Mouse (Mus musculus) lung, postnatal 0 days (tissue): ENCODE data around the gene Pprc1. TPM values are rescaled to one million over a fixed set of nuclear protein-coding genes. Genes with fewer than 3 reads are reported as not detected.

Experiments used
- ATAC-seq: fragments of 200-750 bp; cut with Nextera tagmentation; 2 replicates; pipeline ENCODE4 v1.8.0; 2017; ENCODE audit warnings: moderate library complexity
- DNase-seq: peaks from one replicate; pipeline ENCODE4 v3.0.0-alpha.2; 2016; ENCODE audit warnings: low spot score
- H3K27ac ChIP-seq: fragments of 300-500 bp; sonication (generic); 2 replicates; pipeline ENCODE4 v1.5.1; 2014; ENCODE audit warnings: antibody characterized with exemption, mild to moderate bottlenecking, low read length, mixed read lengths
- H3K27me3 ChIP-seq: fragments of 300-500 bp; sonication (generic); replicated peaks from 2 replicates; pipeline ENCODE4 v1.6.1; 2014; ENCODE audit warnings: low read length, mixed read lengths; ENCODE audit not compliant: insufficient read depth
- H3K36me3 ChIP-seq: fragments of 300-500 bp; sonication (generic); 2 replicates; pipeline ENCODE4 v1.6.1; 2014; ENCODE audit warnings: low read length, mixed read lengths; ENCODE audit not compliant: insufficient read depth
- H3K4me1 ChIP-seq: fragments of 300-500 bp; sonication (generic); 2 replicates; pipeline ENCODE4 v1.6.1; 2014; ENCODE audit warnings: antibody characterized with exemption, low read depth, low read length, mixed read lengths; ENCODE audit not compliant: insufficient read depth
- H3K4me2 ChIP-seq: fragments of 300-500 bp; sonication (generic); replicated peaks from 2 replicates; pipeline ENCODE4 v1.6.1; 2014; ENCODE audit warnings: low read depth, mild to moderate bottlenecking, low read length, moderate library complexity, mixed read lengths
- H3K4me3 ChIP-seq: fragments of 300-500 bp; sonication (generic); 2 replicates; pipeline ENCODE4 v1.5.1; 2014; ENCODE audit warnings: low read depth, low read length
- H3K9ac ChIP-seq: fragments of 300-500 bp; sonication (generic); replicated peaks from 2 replicates; pipeline ENCODE4 v1.6.1; 2014; ENCODE audit warnings: low read depth, mild to moderate bottlenecking
- H3K9me3 ChIP-seq: fragments of 300-500 bp; sonication (generic); 2 replicates; pipeline ENCODE4 v1.6.1; 2016; ENCODE audit warnings: low read length, mixed read lengths
- CTCF ChIP-seq: IDR thresholded peaks from 2 replicates; pipeline ENCODE4 v1.5.1; 2016; ENCODE audit warnings: antibody characterized with exemption, mild to moderate bottlenecking
- EP300 ChIP-seq: IDR thresholded peaks from 2 replicates; pipeline ENCODE4 v1.6.1; 2016; ENCODE audit warnings: antibody characterized with exemption, mild to moderate bottlenecking, control low read depth
- WGBS: fragments of 180-500 bp; shearing (Covaris S2); extraction: QIAGEN DNeasy Blood & Tissue Kit; methylation state at CpG from one replicate; pipeline ENCODE4 v1.1.7; 2014; 5-methylcytosine and 5-hydroxymethylcytosine counted together
- polyA plus RNA-seq: library from polyadenylated mRNA; unstranded; fragments of >200 nt; fragmentation: Nextera tagmentation; extraction: Ambion mirVana; gene quantifications from 2 replicates; pipeline ENCODE4 v1.2.1, GENCODE M21; 2015

Gene Pprc1
- polyA plus RNA-seq, 1 experiment from 2014 or later = 6.0 TPM

DNA sequence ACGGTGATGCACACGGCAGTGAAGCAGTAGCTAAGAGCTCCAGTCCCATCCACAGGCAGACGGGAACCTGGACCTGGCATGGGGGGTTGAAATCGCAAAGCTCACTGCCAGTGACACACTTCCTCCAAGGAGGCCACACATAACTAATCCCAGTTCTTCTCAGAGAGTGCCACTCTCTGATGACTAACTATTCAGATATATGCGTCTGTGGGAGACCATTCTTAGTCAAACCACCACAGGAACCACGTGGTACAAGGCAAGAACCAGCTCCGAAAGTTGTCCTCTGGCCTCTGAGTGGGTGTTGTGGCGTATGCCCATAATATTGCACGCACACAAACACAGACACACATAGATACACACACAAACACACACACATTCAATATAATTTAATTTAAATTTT, 42.4 kb upstream of the Pprc1 start:
- Histone ChIP-seq H3K4me2 (no peak overlapping the region), H3K27me3 (no peaks in the 10 kb centered on the region), H3K36me3 (no peaks in the 10 kb centered on the region), H3K9ac (no peak overlapping the region), H3K27ac (no peak overlapping the region), H3K9me3 (no peaks in the 10 kb centered on the region), H3K4me3 (no peak overlapping the region), H3K4me1 (peaks cover 7% of the 10 kb centered on the region; the same call in 1 of the 2 replicates)
- WGBS = 75% methylated on average over 9 of the region's 9 CpGs
- TF ChIP-seq CTCF (no peak), EP300 (no peak)
- ATAC-seq = no peak
- DNase-seq = no peak

- Histone ChIP-seq H3K27me3 (no peaks in the 10 kb centered on the region), H3K9ac (peak within 1 kb of the TSS; percentile 71), H3K27ac (peak within 1 kb of the TSS; percentile 77), H3K36me3 (no peaks in the 10 kb centered on the region), H3K4me1 (peaks cover 7% of the 10 kb centered on the region; the same call in 1 of the 2 replicates), H3K4me3 (peak within 1 kb of the TSS; percentile 68), H3K4me2 (peak within 1 kb of the TSS; percentile 98), H3K9me3 (no peaks in the 10 kb centered on the region)
- ATAC-seq (peak; percentile 96), DNase-seq (peak; percentile 94)
- WGBS = 2% methylated on average over 68 of the region's 70 CpGs
- TF ChIP-seq CTCF = peak; percentile 21
- no peak for TF ChIP-seq EP300
Observed at GRCm38 (mm10) chr19:46003371-46004226, 41.1 kb upstream of the Pprc1 start, which contains the start of gene Hps6. TSS of gene Hps6 (plus strand) at chr19:46003508.

DNA sequence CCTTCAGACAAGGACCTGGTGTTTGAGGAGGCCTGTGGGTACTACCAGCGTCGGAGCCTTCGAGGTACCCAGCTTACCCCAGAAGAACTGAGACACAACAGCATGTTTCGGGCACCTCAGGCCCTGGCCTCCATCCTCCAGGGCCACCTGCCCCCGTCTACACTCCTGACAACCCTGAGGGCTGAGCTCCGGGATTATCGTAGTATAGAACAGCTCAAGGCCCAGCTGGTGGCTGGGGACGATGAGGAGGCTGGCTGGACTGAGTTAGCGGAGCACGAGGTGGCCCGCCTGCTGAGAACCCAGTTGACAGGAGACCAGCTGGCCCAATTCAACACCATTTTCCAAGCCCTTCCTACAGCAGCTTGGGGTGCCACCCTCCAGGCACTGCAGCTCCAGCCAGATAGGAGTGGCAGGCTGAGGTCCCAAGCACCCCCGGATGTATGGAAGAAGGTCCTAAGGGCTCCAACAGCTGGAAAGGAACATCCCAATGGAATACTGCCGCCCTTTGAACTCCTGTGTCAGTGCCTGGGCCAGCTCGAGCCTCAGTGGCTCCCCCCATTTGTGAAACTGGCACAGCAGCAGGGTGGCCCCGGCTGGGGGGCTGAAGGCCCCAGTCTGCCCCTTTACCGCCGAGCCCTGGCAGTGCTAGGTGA, 39.7 kb upstream of the Pprc1 start:
- H3K4me3 ChIP-seq = no peak overlapping the region
- no peak overlapping the region for H3K4me2 ChIP-seq
- H3K9me3 ChIP-seq = no peaks in the 10 kb centered on the region
- H3K36me3 ChIP-seq = no peaks in the 10 kb centered on the region
- DNase-seq (no peak), ATAC-seq (no peak)
- no peaks in the 10 kb centered on the region for H3K27me3 ChIP-seq
- no peak overlapping the region for H3K27ac ChIP-seq
- 85% methylated on average over 17 of the region's 17 CpGs for WGBS
- H3K4me1 ChIP-seq = peaks cover 7% of the 10 kb centered on the region; the same call in 1 of the 2 replicates
- no peak for TF ChIP-seq CTCF
- TF ChIP-seq EP300 = no peak
- no peak overlapping the region for H3K9ac ChIP-seq

- Histone ChIP-seq H3K9ac (no peak overlapping the region), H3K36me3 (no peaks in the 10 kb centered on the region), H3K9me3 (no peaks in the 10 kb centered on the region), H3K27me3 (no peaks in the 10 kb centered on the region), H3K4me2 (no peak overlapping the region), H3K27ac (no peak overlapping the region), H3K4me1 (peaks cover 7% of the 10 kb centered on the region; the same call in 1 of the 2 replicates), H3K4me3 (no peak overlapping the region)
- DNase-seq (no peak), ATAC-seq (no peak)
- TF ChIP-seq CTCF = no peak
- TF ChIP-seq EP300 = no peak
- 87% methylated on average over 7 of the region's 7 CpGs for WGBS
Observed at GRCm38 (mm10) chr19:46005680-46006079, 39.0 kb upstream of the Pprc1 start.

- peak; percentile 95 for DNase-seq
- Histone ChIP-seq H3K4me1 (no peaks in the 10 kb centered on the region), H3K36me3 (no peaks in the 10 kb centered on the region), H3K4me2 (no peak overlapping the region), H3K4me3 (no peak overlapping the region), H3K27me3 (no peaks in the 10 kb centered on the region), H3K9ac (no peak overlapping the region), H3K9me3 (no peaks in the 10 kb centered on the region), H3K27ac (no peak overlapping the region)
- 26% methylated on average over 12 of the region's 12 CpGs for WGBS
- peak; percentile 98 for ATAC-seq
- TF ChIP-seq CTCF (peak; percentile 99), EP300 (peak; percentile 54; the same call in 1 of the 2 replicates)
Observed at GRCm38 (mm10) chr19:46014572-46015178, 30.0 kb upstream of the Pprc1 start.

GRCm38 (mm10) chr19:46016023-46016422, 28.7 kb upstream of the Pprc1 start:
- no peak overlapping the region for H3K9ac ChIP-seq
- no peaks in the 10 kb centered on the region for H3K4me1 ChIP-seq
- no peak overlapping the region for H3K4me2 ChIP-seq
- WGBS = 73% methylated on average over 2 of the region's 2 CpGs
- no peaks in the 10 kb centered on the region for H3K36me3 ChIP-seq
- H3K4me3 ChIP-seq = no peak overlapping the region
- DNase-seq (no peak), ATAC-seq (no peak)
- no peaks in the 10 kb centered on the region for H3K27me3 ChIP-seq
- H3K9me3 ChIP-seq = no peaks in the 10 kb centered on the region
- no peak for TF ChIP-seq CTCF
- TF ChIP-seq EP300 = no peak
- no peak overlapping the region for H3K27ac ChIP-seq
